Mouse (Mus musculus): Measurements from ENCODE around the gene Ccl27a. TPM values are rescaled to one million over a fixed set of nuclear protein-coding genes. Genes with fewer than 3 reads are reported as not detected.
A peak's percentile ranks its signal among the peaks of the same experiment; 100 is the strongest.
"Not testable (repeated sequence)": the region's sequence is repeated elsewhere in the genome, so short reads cannot be mapped to it uniquely, and the experiment has no call there.

Gene Ccl27a
- total and polyA plus RNA-seq, 3 experiments, result 17.7 to 23.6 (median 20.2) TPM

- Histone ChIP-seq H3K4me3 (peak overlapping the region; percentile 39; the same call in 1 of the 2 replicates), H3K9ac (ENCODE audit: low read depth, low read length) (peak overlapping the region; percentile 46; the same call in 1 of the 2 replicates)
- peak; percentile 34; the same call in 1 of the 2 replicates for TF ChIP-seq POLR2A (IDR thresholded peaks at IDR 0.05; ENCODE audit: insufficient read depth, low read depth, low read length)
- H3K4me1 ChIP-seq (ENCODE audit: control insufficient read depth, insufficient read depth, low read length); H3K27ac ChIP-seq; H3K27me3 ChIP-seq (ENCODE audit: control insufficient read depth, insufficient read depth, low read length); H3K36me3 ChIP-seq (ENCODE audit: control insufficient read depth, insufficient read depth, low read length); intact Hi-C loops (cut with DNase I); H3K79me2 ChIP-seq (replicated peaks; ENCODE audit: control insufficient read depth, insufficient read depth, low read length): not testable (repeated sequence)
- WGBS, result 2% methylated on average over 19 of the region's 25 CpGs
- peak; percentile 79 to 85 for DNase-seq
These were observed 545 bp downstream of the Ccl27a start for GRCm38 (mm10) chr4:41773502-41773901.

GRCm38 (mm10) chr4:41772946-41773345 is 1.1 kb downstream of the Ccl27a start:
- H3K36me3 ChIP-seq (ENCODE audit: control insufficient read depth, insufficient read depth, low read length); H3K79me2 ChIP-seq (replicated peaks; ENCODE audit: control insufficient read depth, insufficient read depth, low read length); H3K9ac ChIP-seq (ENCODE audit: low read depth, low read length); intact Hi-C loops (cut with DNase I); DNase-seq; H3K27ac ChIP-seq; H3K27me3 ChIP-seq (ENCODE audit: control insufficient read depth, insufficient read depth, low read length); H3K4me1 ChIP-seq (ENCODE audit: control insufficient read depth, insufficient read depth, low read length): not testable (repeated sequence)
- H3K4me3 ChIP-seq, result peak overlapping the region; percentile 34; the same call in 1 of the 2 replicates
- WGBS, result 12% methylated on average over 9 of the region's 16 CpGs

GRCm38 (mm10) chr4:41767301-41767700 is 6.7 kb downstream of the Ccl27a start:
- H3K36me3 ChIP-seq (ENCODE audit: control insufficient read depth, insufficient read depth, low read length); H3K27me3 ChIP-seq (ENCODE audit: control insufficient read depth, insufficient read depth, low read length); intact Hi-C loops (cut with DNase I); H3K79me2 ChIP-seq (replicated peaks; ENCODE audit: control insufficient read depth, insufficient read depth, low read length); H3K9ac ChIP-seq (ENCODE audit: low read depth, low read length); H3K27ac ChIP-seq; DNase-seq; H3K4me1 ChIP-seq (ENCODE audit: control insufficient read depth, insufficient read depth, low read length); H3K4me3 ChIP-seq: not testable (repeated sequence)
- WGBS, result 79% methylated on average over 10 of the region's 10 CpGs

GRCm38 (mm10) chr4:41763176-41763575 is 10.9 kb downstream of the Ccl27a start:
- H3K4me1 ChIP-seq (ENCODE audit: control insufficient read depth, insufficient read depth, low read length); DNase-seq; H3K9ac ChIP-seq (ENCODE audit: low read depth, low read length); H3K27ac ChIP-seq; H3K36me3 ChIP-seq (ENCODE audit: control insufficient read depth, insufficient read depth, low read length); H3K27me3 ChIP-seq (ENCODE audit: control insufficient read depth, insufficient read depth, low read length); intact Hi-C loops (cut with DNase I); H3K4me3 ChIP-seq; H3K79me2 ChIP-seq (replicated peaks; ENCODE audit: control insufficient read depth, insufficient read depth, low read length): not testable (repeated sequence)
- WGBS, result 68% methylated on average over 3 of the region's 6 CpGs

- H3K36me3 ChIP-seq (ENCODE audit: control insufficient read depth, insufficient read depth, low read length); H3K4me3 ChIP-seq; H3K4me1 ChIP-seq (ENCODE audit: control insufficient read depth, insufficient read depth, low read length); H3K79me2 ChIP-seq (replicated peaks; ENCODE audit: control insufficient read depth, insufficient read depth, low read length); H3K9ac ChIP-seq (ENCODE audit: low read depth, low read length); H3K27me3 ChIP-seq (ENCODE audit: control insufficient read depth, insufficient read depth, low read length); intact Hi-C loops (cut with DNase I); H3K27ac ChIP-seq: not testable (repeated sequence)
- peak; percentile 73 to 79 for DNase-seq
- WGBS, result 44% methylated on average over 8 of the region's 8 CpGs
These were observed 11.3 kb downstream of the Ccl27a start for GRCm38 (mm10) chr4:41762688-41763114.

- no peak overlapping the region for H3K9ac ChIP-seq (ENCODE audit: low read depth, low read length)
- peaks cover 6% of the 10 kb centered on the region for H3K4me1 ChIP-seq (ENCODE audit: control insufficient read depth, insufficient read depth, low read length)
- WGBS, result 52% methylated on average over 8 of the region's 8 CpGs
- TF ChIP-seq POLR2A (IDR thresholded peaks at IDR 0.05; ENCODE audit: insufficient read depth, low read depth, low read length) (no peak), EP300 (IDR thresholded peaks at IDR 0.05; ENCODE audit: insufficient read depth, low read depth, low read length) (no peak), CTCF (IDR thresholded peaks at IDR 0.05) (no peak)
- H3K27me3 ChIP-seq (ENCODE audit: control insufficient read depth, insufficient read depth, low read length), result no peaks in the 10 kb centered on the region
- H3K27ac ChIP-seq, result peak overlapping the region; percentile 9; the same call in 1 of the 2 replicates
- intact Hi-C loops (cut with DNase I), result no loop called here
- no peak for DNase-seq
- no peaks in the 10 kb centered on the region; the same call in 1 of the 2 replicates for H3K36me3 ChIP-seq (ENCODE audit: control insufficient read depth, insufficient read depth, low read length)
- no peak overlapping the region for H3K4me3 ChIP-seq
- H3K79me2 ChIP-seq (replicated peaks; ENCODE audit: control insufficient read depth, insufficient read depth, low read length), result no peaks in the 10 kb centered on the region
These were observed 11.9 kb downstream of the Ccl27a start for GRCm38 (mm10) chr4:41762099-41762687.

- TF ChIP-seq POLR2A (IDR thresholded peaks at IDR 0.05; ENCODE audit: insufficient read depth, low read depth, low read length), result no peak
- TF ChIP-seq EP300 (IDR thresholded peaks at IDR 0.05; ENCODE audit: insufficient read depth, low read depth, low read length), result no peak
- no peak for TF ChIP-seq CTCF (IDR thresholded peaks at IDR 0.05)
These were observed 12.4 kb downstream of the Ccl27a start for GRCm38 (mm10) chr4:41761680-41762079.

More at GRCm38 (mm10) chr4:41761680-41762079, 12.4 kb downstream of the Ccl27a start:
- no peaks in the 10 kb centered on the region for H3K27me3 ChIP-seq (ENCODE audit: control insufficient read depth, insufficient read depth, low read length)
- peak overlapping the region; percentile 40; the same call in 1 of the 2 replicates for H3K9ac ChIP-seq (ENCODE audit: low read depth, low read length)
- DNase-seq, result no peak
- H3K4me3 ChIP-seq, result peak overlapping the region; percentile 54; the same call in 1 of the 2 replicates
- no peaks in the 10 kb centered on the region for H3K79me2 ChIP-seq (replicated peaks; ENCODE audit: control insufficient read depth, insufficient read depth, low read length)
- H3K27ac ChIP-seq, result peak overlapping the region; percentile 94; the same call in 1 of the 2 replicates
- intact Hi-C loops (cut with DNase I), result no loop called here
- no peaks in the 10 kb centered on the region; the same call in 1 of the 2 replicates for H3K36me3 ChIP-seq (ENCODE audit: control insufficient read depth, insufficient read depth, low read length)
- H3K4me1 ChIP-seq (ENCODE audit: control insufficient read depth, insufficient read depth, low read length), result peaks cover 6% of the 10 kb centered on the region

Data from heart, adult 2 months (tissue).